Mouse (Mus musculus): ENCODE data around the gene Catsperg1. TPM values are rescaled to one million over a fixed set of nuclear protein-coding genes. Genes with fewer than 3 reads are reported as not detected.
"Not testable (repeated sequence)": the region's sequence is repeated elsewhere in the genome, so short reads cannot be mapped to it uniquely, and the experiment has no call there.

Catsperg1 gene
- polyA plus RNA-seq, 1 experiment from 2014 or later, result 5.8 TPM

DNA sequence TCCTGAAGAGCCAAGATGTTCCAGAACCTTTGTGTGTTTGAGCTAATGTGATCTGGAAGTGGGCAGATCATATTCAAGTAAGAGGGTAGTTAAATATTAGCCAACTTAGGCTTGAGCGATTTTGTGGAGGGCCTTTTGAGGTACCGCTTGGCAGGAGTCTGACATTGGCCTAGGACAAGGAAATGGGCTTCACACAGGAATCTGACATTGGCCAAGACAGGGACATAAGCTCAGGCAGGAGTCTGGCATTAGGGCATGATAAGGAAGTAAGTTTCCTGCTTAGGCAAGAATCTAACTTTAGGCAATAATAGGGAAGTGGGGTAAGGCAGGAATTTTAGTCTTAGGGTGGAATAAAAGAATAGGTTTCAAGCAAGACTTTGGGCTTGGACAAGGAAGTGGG lies 401 bp upstream of the Catsperg1 start:
- Histone ChIP-seq H3K4me1 (ENCODE audit: control insufficient read depth, insufficient read depth, low read length) (peaks cover 8% of the 10 kb centered on the region), H3K4me3 (ENCODE audit: low read depth, low read length) (peak overlapping the region; percentile 31; the same call in 1 of the 2 replicates), H3K9me3 (replicated peaks; ENCODE audit: control insufficient read depth, low read length, poor library complexity, severe bottlenecking) (no peaks in the 10 kb centered on the region), H3K27ac (ENCODE audit: low read length) (peak overlapping the region; percentile 32; the same call in 1 of the 2 replicates), H3K36me3 (ENCODE audit: control insufficient read depth, insufficient read depth, low read length) (no peaks in the 10 kb centered on the region), H3K9ac (ENCODE audit: low read depth, low read length) (no peak overlapping the region), H3K4me2 (ENCODE audit: low read length) (0 out of 2 replicates have a peak overlapping the region, but pooled peaks have one; percentile 58), H3K27me3 (ENCODE audit: control insufficient read depth, insufficient read depth, low read depth, low read length) (no peaks in the 10 kb centered on the region)
- no peak for ATAC-seq
- WGBS, result 64% methylated on average over 2 of the region's 2 CpGs

GRCm38 (mm10) chr7:29212775-29213560 lies 867 bp downstream of the Catsperg1 start:
- 19% methylated on average over 40 of the region's 40 CpGs for WGBS
- peak overlapping the region; percentile 58 for H3K4me2 ChIP-seq (ENCODE audit: low read length)
- peak; percentile 16; the same call in 1 of the 2 replicates for ATAC-seq

GRCm38 (mm10) chr7:29212199-29212765 lies 1.6 kb downstream of the Catsperg1 start:
- Histone ChIP-seq H3K27ac (ENCODE audit: low read length) (no peak overlapping the region), H3K4me3 (ENCODE audit: low read depth, low read length) (peak overlapping the region; percentile 31), H3K27me3 (ENCODE audit: control insufficient read depth, insufficient read depth, low read depth, low read length) (no peaks in the 10 kb centered on the region), H3K4me2 (ENCODE audit: low read length) (peak overlapping the region; percentile 58), H3K4me1 (ENCODE audit: control insufficient read depth, insufficient read depth, low read length) (peaks cover 8% of the 10 kb centered on the region), H3K9me3 (replicated peaks; ENCODE audit: control insufficient read depth, low read length, poor library complexity, severe bottlenecking) (no peaks in the 10 kb centered on the region), H3K9ac (ENCODE audit: low read depth, low read length) (no peak overlapping the region), H3K36me3 (ENCODE audit: control insufficient read depth, insufficient read depth, low read length) (no peaks in the 10 kb centered on the region)
- 15% methylated on average over 26 of the region's 26 CpGs for WGBS
- no peak for ATAC-seq

More at GRCm38 (mm10) chr7:29212775-29213560, 867 bp downstream of the Catsperg1 start:
- Histone ChIP-seq H3K27ac (ENCODE audit: low read length) (peak overlapping the region; percentile 73), H3K9ac (ENCODE audit: low read depth, low read length) (peak overlapping the region; percentile 43; the same call in 1 of the 2 replicates), H3K4me3 (ENCODE audit: low read depth, low read length) (peak overlapping the region; percentile 31)
- not testable (repeated sequence) for H3K36me3 ChIP-seq (ENCODE audit: control insufficient read depth, insufficient read depth, low read length); H3K4me1 ChIP-seq (ENCODE audit: control insufficient read depth, insufficient read depth, low read length); H3K27me3 ChIP-seq (ENCODE audit: control insufficient read depth, insufficient read depth, low read depth, low read length); H3K9me3 ChIP-seq (replicated peaks; ENCODE audit: control insufficient read depth, low read length, poor library complexity, severe bottlenecking)

GRCm38 (mm10) chr7:29211415-29212198 lies 2.2 kb downstream of the Catsperg1 start:
- H3K27me3 ChIP-seq (ENCODE audit: control insufficient read depth, insufficient read depth, low read depth, low read length), result no peaks in the 10 kb centered on the region
- H3K4me1 ChIP-seq (ENCODE audit: control insufficient read depth, insufficient read depth, low read length), result peaks cover 8% of the 10 kb centered on the region
- H3K9me3 ChIP-seq (replicated peaks; ENCODE audit: control insufficient read depth, low read length, poor library complexity, severe bottlenecking), result no peaks in the 10 kb centered on the region
- no peak overlapping the region for H3K27ac ChIP-seq (ENCODE audit: low read length)
- ATAC-seq, result 0 out of 2 replicates have a peak, but pooled peaks have one; percentile 22
- H3K9ac ChIP-seq (ENCODE audit: low read depth, low read length), result no peak overlapping the region
- no peaks in the 10 kb centered on the region for H3K36me3 ChIP-seq (ENCODE audit: control insufficient read depth, insufficient read depth, low read length)
- 6% methylated on average over 34 of the region's 34 CpGs for WGBS
- H3K4me3 ChIP-seq (ENCODE audit: low read depth, low read length), result peak overlapping the region; percentile 29
- peak overlapping the region; percentile 58 for H3K4me2 ChIP-seq (ENCODE audit: low read length)

DNA sequence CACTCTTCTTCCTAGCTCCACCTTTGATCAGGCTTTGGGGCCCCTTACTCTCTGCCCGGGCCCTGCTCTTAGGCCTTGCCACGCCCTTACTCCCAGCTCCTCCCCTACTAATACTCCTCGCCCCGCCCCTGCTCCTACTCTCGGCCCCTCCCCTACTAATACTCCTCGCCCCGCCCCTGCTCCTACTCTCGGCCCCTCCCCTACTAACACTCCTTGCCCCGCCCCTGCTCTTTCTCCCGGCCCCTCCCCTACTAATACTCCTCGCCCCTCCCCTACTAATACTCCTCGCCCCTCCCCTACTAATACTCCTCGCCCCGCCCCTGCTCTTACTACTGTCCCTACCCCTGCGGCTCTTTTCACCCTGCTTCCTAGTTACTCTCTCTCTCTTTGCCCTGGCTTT lies 2.8 kb downstream of the Catsperg1 start:
- WGBS, result 16% methylated on average over 15 of the region's 15 CpGs
- not testable (repeated sequence) for H3K36me3 ChIP-seq (ENCODE audit: control insufficient read depth, insufficient read depth, low read length); H3K9ac ChIP-seq (ENCODE audit: low read depth, low read length); H3K9me3 ChIP-seq (replicated peaks; ENCODE audit: control insufficient read depth, low read length, poor library complexity, severe bottlenecking); H3K4me1 ChIP-seq (ENCODE audit: control insufficient read depth, insufficient read depth, low read length); H3K27ac ChIP-seq (ENCODE audit: low read length); ATAC-seq; H3K27me3 ChIP-seq (ENCODE audit: control insufficient read depth, insufficient read depth, low read depth, low read length)
- peak overlapping the region; percentile 58 for H3K4me2 ChIP-seq (ENCODE audit: low read length)
- H3K4me3 ChIP-seq (ENCODE audit: low read depth, low read length), result peak overlapping the region; percentile 29

- ATAC-seq, result no peak
- Histone ChIP-seq H3K9me3 (replicated peaks; ENCODE audit: control insufficient read depth, low read length, poor library complexity, severe bottlenecking) (no peaks in the 10 kb centered on the region), H3K4me1 (ENCODE audit: control insufficient read depth, insufficient read depth, low read length) (no peaks in the 10 kb centered on the region), H3K36me3 (ENCODE audit: control insufficient read depth, insufficient read depth, low read length) (no peaks in the 10 kb centered on the region), H3K4me3 (ENCODE audit: low read depth, low read length) (no peak overlapping the region), H3K27ac (ENCODE audit: low read length) (no peak overlapping the region), H3K9ac (ENCODE audit: low read depth, low read length) (no peak overlapping the region), H3K4me2 (ENCODE audit: low read length) (no peak overlapping the region), H3K27me3 (ENCODE audit: control insufficient read depth, insufficient read depth, low read depth, low read length) (no peaks in the 10 kb centered on the region)
- WGBS, result 85% methylated on average over 6 of the region's 6 CpGs
Measured at GRCm38 (mm10) chr7:29202577-29202976, 11.3 kb downstream of the Catsperg1 start.

- not testable (repeated sequence) for H3K27me3 ChIP-seq (ENCODE audit: control insufficient read depth, insufficient read depth, low read depth, low read length); H3K36me3 ChIP-seq (ENCODE audit: control insufficient read depth, insufficient read depth, low read length); ATAC-seq; H3K4me1 ChIP-seq (ENCODE audit: control insufficient read depth, insufficient read depth, low read length); H3K4me3 ChIP-seq (ENCODE audit: low read depth, low read length); H3K4me2 ChIP-seq (ENCODE audit: low read length); H3K9ac ChIP-seq (ENCODE audit: low read depth, low read length); H3K9me3 ChIP-seq (replicated peaks; ENCODE audit: control insufficient read depth, low read length, poor library complexity, severe bottlenecking); H3K27ac ChIP-seq (ENCODE audit: low read length)
- WGBS, result 100% methylated on average over 1 of the region's 1 CpGs
Measured at GRCm38 (mm10) chr7:29194230-29194629, 19.6 kb downstream of the Catsperg1 start.

DNA sequence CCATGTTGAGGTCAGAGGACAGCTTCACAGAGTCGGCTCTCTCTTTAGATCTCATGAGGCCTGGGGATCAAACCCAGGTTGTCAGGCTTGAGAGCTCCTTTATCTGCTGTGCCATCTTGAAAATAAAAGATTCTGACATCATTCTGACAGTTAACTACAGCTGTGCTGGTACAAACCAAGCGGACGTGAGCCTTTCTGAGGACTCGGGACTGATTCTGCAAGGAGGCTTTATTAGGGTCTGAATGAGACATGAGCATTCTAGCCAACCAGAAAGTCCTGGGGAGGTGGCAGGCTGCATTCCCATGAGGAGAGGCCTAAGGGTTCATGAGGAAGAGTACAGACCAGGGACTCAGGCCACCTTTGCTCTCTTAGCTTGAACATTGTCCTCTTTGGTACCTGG lies 32.5 kb downstream of the Catsperg1 start:
- H3K27me3 ChIP-seq (ENCODE audit: control insufficient read depth, insufficient read depth, low read depth, low read length); H3K4me2 ChIP-seq (ENCODE audit: low read length); H3K9me3 ChIP-seq (replicated peaks; ENCODE audit: control insufficient read depth, low read length, poor library complexity, severe bottlenecking); H3K9ac ChIP-seq (ENCODE audit: low read depth, low read length); H3K4me3 ChIP-seq (ENCODE audit: low read depth, low read length); H3K36me3 ChIP-seq (ENCODE audit: control insufficient read depth, insufficient read depth, low read length); ATAC-seq: not testable (repeated sequence)
- H3K4me1 ChIP-seq (ENCODE audit: control insufficient read depth, insufficient read depth, low read length), result peaks cover 17% of the 10 kb centered on the region
- H3K27ac ChIP-seq (ENCODE audit: low read length), result peak overlapping the region; percentile 61
- whole genome bisulfite sequencing, result 93% methylated on average over 4 of the region's 4 CpGs
